Mouse (Mus musculus): ENCODE data around the gene Nmrk1. TPM values are rescaled to one million over a fixed set of nuclear protein-coding genes. Genes with fewer than 3 reads are reported as not detected.

Gene Nmrk1
- polyA plus RNA-seq, 1 experiment from 2014 or later, result 5.6 TPM

DNA sequence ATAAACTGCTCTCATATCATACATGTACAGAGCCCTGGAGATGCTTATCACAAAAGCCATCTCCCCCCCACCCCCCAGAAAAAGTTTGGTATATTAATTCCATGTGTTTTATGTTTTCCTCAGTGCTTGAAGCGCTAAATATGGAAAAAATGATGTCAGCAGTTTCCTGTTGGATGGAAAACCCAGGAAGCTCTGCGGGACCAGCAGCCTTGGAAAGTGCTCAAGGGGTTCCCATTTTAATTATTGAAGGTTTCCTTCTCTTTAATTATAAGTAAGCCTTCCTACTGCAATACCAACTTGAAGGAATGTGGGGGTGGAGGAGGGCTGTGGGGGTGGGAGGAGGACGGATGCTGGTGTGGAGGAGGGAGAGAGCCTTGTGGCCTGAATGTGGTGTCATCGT is 9.3 kb downstream of the Nmrk1 start:
- 74% methylated on average over 4 of the region's 4 CpGs for WGBS (ENCODE audit: insufficient replicate concordance)

DNA sequence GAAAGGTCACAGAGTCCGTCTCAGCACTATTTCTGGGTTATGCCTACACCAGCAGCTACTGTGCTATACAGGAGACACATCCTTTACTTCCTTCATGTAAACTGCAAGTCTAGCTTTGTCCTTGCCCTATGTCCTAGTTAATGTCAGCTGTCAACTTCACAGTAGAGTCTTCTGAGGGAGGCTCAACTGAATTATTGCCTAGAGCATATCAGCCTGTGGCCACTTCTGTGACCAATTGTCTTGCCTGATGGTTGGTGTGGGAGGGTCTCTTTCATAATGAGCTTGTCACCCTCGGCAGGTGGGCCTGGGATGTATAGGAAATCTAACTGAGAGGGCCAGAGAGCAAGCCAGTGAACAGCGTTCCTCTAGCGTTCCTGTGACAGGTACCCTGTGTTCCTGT is 11.7 kb downstream of the Nmrk1 start:
- ATAC-seq (ENCODE audit: low read depth), result no peak
- peaks cover 37% of the 10 kb centered on the region for H3K4me1 ChIP-seq (ENCODE audit: control insufficient read depth, low read depth, low read length)
- H3K27ac ChIP-seq (ENCODE audit: low read length), result peak overlapping the region; percentile 76
- no peak overlapping the region for H3K9ac ChIP-seq (ENCODE audit: low read depth, low read length)
- no peak overlapping the region for H3K4me2 ChIP-seq (ENCODE audit: low read depth, low read length)
- H3K4me3 ChIP-seq (ENCODE audit: low read depth, low read length), result no peak overlapping the region
- no peaks in the 10 kb centered on the region for H3K9me3 ChIP-seq (replicated peaks; ENCODE audit: control insufficient read depth, low read length)
- 72% methylated on average over 4 of the region's 4 CpGs for WGBS (ENCODE audit: insufficient replicate concordance)
- no peaks in the 10 kb centered on the region for H3K27me3 ChIP-seq (ENCODE audit: control insufficient read depth, insufficient read depth, low read depth, low read length)
- no peaks in the 10 kb centered on the region for H3K36me3 ChIP-seq (ENCODE audit: control insufficient read depth, insufficient read depth)

More for the DNA sequence above, 9.3 kb downstream of the Nmrk1 start:
- Histone ChIP-seq H3K27me3 (ENCODE audit: control insufficient read depth, insufficient read depth, low read depth, low read length) (no peaks in the 10 kb centered on the region), H3K4me1 (ENCODE audit: control insufficient read depth, low read depth, low read length) (peaks cover 15% of the 10 kb centered on the region), H3K27ac (ENCODE audit: low read length) (no peak overlapping the region), H3K4me3 (ENCODE audit: low read depth, low read length) (no peak overlapping the region), H3K9me3 (replicated peaks; ENCODE audit: control insufficient read depth, low read length) (no peaks in the 10 kb centered on the region), H3K36me3 (ENCODE audit: control insufficient read depth, insufficient read depth) (no peaks in the 10 kb centered on the region), H3K9ac (ENCODE audit: low read depth, low read length) (no peak overlapping the region), H3K4me2 (ENCODE audit: low read depth, low read length) (no peak overlapping the region)
- no peak for ATAC-seq (ENCODE audit: low read depth)

GRCm38 (mm10) chr19:18644084-18644483 is 12.3 kb downstream of the Nmrk1 start:
- Histone ChIP-seq H3K4me1 (ENCODE audit: control insufficient read depth, low read depth, low read length) (peaks cover 37% of the 10 kb centered on the region), H3K9me3 (replicated peaks; ENCODE audit: control insufficient read depth, low read length) (no peaks in the 10 kb centered on the region), H3K4me3 (ENCODE audit: low read depth, low read length) (no peak overlapping the region), H3K27me3 (ENCODE audit: control insufficient read depth, insufficient read depth, low read depth, low read length) (no peaks in the 10 kb centered on the region), H3K27ac (ENCODE audit: low read length) (peak overlapping the region; percentile 76), H3K4me2 (ENCODE audit: low read depth, low read length) (peak overlapping the region; percentile 43), H3K9ac (ENCODE audit: low read depth, low read length) (no peak overlapping the region), H3K36me3 (ENCODE audit: control insufficient read depth, insufficient read depth) (no peaks in the 10 kb centered on the region)
- ATAC-seq (ENCODE audit: low read depth), result peak; percentile 91
- WGBS (ENCODE audit: insufficient replicate concordance), result 37% methylated on average over 6 of the region's 6 CpGs

DNA sequence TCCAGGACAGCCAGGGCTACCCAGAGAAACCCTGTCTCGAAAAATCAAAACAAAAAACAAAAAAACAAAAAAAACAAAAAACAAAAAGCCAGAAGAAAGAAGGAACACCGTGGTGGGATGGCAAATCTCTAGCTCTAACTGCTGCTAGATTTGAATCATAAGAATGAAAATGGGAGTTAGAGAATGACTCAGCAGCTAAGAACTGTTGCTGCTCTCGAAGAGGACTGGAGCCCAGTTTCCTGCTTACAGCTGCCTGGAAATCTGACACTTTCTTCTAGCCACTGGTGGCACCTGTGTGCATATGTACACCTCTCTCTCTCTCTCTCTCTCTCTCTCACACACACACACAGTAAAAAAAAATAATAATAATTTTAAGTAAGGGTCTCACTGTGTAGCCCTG is 14.6 kb downstream of the Nmrk1 start:
- Histone ChIP-seq H3K9me3 (replicated peaks; ENCODE audit: control insufficient read depth, low read length) (no peaks in the 10 kb centered on the region), H3K27me3 (ENCODE audit: control insufficient read depth, insufficient read depth, low read depth, low read length) (no peaks in the 10 kb centered on the region), H3K27ac (ENCODE audit: low read length) (peak overlapping the region; percentile 87), H3K4me3 (ENCODE audit: low read depth, low read length) (no peak overlapping the region), H3K9ac (ENCODE audit: low read depth, low read length) (peak overlapping the region; percentile 35; the same call in 1 of the 2 replicates), H3K4me2 (ENCODE audit: low read depth, low read length) (peak overlapping the region; percentile 31), H3K4me1 (ENCODE audit: control insufficient read depth, low read depth, low read length) (peaks cover 51% of the 10 kb centered on the region), H3K36me3 (ENCODE audit: control insufficient read depth, insufficient read depth) (no peaks in the 10 kb centered on the region)
- WGBS (ENCODE audit: insufficient replicate concordance), result 21% methylated on average over 3 of the region's 3 CpGs
- ATAC-seq (ENCODE audit: low read depth), result no peak

DNA sequence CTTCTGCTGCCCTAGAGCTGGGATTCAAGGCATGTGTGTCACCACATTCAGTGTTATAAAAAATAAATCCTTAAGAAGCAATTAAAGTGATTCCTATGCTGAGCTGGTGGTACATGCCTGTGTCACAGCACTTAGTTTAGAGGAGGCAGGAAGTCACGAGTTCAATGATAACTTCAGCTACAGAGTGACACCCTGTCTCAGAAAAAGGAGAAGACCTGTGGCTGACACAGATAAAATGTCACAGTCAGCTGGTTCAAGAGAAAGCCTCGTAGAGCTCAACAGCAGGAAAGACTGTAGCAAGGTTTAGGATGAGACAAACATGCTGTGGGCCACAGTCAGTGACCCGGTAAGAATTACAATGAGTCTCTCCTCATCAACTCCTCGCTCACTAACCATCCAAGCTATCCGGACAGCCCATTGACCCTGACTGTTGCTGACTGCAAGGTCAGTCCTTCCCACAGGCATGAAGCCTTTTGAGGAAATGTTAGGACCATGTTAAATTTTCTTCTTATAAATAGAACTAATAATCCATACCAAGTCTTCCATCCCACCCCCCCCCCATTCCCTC is 15.2 kb downstream of the Nmrk1 start:
- Histone ChIP-seq H3K4me1 (ENCODE audit: control insufficient read depth, low read depth, low read length) (peaks cover 51% of the 10 kb centered on the region), H3K9ac (ENCODE audit: low read depth, low read length) (peak overlapping the region; percentile 35), H3K27ac (ENCODE audit: low read length) (peak overlapping the region; percentile 87), H3K36me3 (ENCODE audit: control insufficient read depth, insufficient read depth) (no peaks in the 10 kb centered on the region), H3K27me3 (ENCODE audit: control insufficient read depth, insufficient read depth, low read depth, low read length) (no peaks in the 10 kb centered on the region), H3K4me3 (ENCODE audit: low read depth, low read length) (no peak overlapping the region), H3K4me2 (ENCODE audit: low read depth, low read length) (peak overlapping the region; percentile 31; the same call in 1 of the 2 replicates), H3K9me3 (replicated peaks; ENCODE audit: control insufficient read depth, low read length) (no peaks in the 10 kb centered on the region)
- WGBS (ENCODE audit: insufficient replicate concordance), result 23% methylated on average over 5 of the region's 5 CpGs
- peak; percentile 75 for ATAC-seq (ENCODE audit: low read depth)

DNA sequence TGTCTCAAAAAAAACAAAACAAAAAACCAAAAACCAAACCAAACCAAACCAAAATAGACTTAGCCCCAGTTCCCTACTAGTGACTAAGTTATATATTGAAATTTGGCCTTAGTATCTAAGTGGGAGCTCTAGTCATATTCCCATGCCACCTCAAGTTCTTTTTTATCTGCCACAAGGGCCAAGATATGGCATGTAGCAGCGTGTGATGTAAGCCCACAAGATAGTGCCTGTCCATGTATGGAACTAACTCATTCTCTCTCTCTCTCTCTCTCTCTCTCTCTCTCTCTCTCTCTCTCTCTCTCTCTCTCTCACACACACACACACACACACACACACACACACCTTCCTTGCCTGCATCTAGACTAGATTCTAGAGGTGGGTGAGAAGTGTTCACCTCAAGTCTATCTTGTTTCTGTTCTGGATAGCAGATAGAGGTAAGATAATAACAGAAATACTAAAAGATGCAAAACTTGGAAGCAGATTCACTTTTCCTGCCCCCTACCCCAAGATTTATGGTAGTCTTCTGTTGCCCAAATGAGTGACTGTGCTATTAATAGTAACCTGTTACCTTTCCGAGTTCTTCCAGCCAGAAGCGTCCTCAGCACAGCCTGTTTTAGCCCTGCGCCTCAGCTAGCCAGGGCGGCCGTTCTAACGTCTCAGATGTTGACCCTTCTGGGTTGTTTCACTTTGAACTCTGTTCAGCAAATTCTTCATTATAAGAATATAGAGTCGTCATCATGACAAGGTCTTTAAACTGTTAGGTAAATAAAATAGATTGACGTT is 16.2 kb downstream of the Nmrk1 start:
- H3K9ac ChIP-seq (ENCODE audit: low read depth, low read length), result no peak overlapping the region
- ATAC-seq (ENCODE audit: low read depth), result no peak
- no peak overlapping the region; the same call in 1 of the 2 replicates for H3K27ac ChIP-seq (ENCODE audit: low read length)
- H3K9me3 ChIP-seq (replicated peaks; ENCODE audit: control insufficient read depth, low read length), result no peaks in the 10 kb centered on the region
- no peaks in the 10 kb centered on the region for H3K36me3 ChIP-seq (ENCODE audit: control insufficient read depth, insufficient read depth)
- peaks cover 51% of the 10 kb centered on the region for H3K4me1 ChIP-seq (ENCODE audit: control insufficient read depth, low read depth, low read length)
- no peak overlapping the region for H3K4me3 ChIP-seq (ENCODE audit: low read depth, low read length)
- H3K4me2 ChIP-seq (ENCODE audit: low read depth, low read length), result no peak overlapping the region
- 61% methylated on average over 9 of the region's 9 CpGs for WGBS (ENCODE audit: insufficient replicate concordance)
- H3K27me3 ChIP-seq (ENCODE audit: control insufficient read depth, insufficient read depth, low read depth, low read length), result no peaks in the 10 kb centered on the region

- H3K4me3 ChIP-seq (ENCODE audit: low read depth, low read length), result no peak overlapping the region
- H3K4me2 ChIP-seq (ENCODE audit: low read depth, low read length), result no peak overlapping the region
- no peak for ATAC-seq (ENCODE audit: low read depth)
- no peak overlapping the region for H3K27ac ChIP-seq (ENCODE audit: low read length)
- H3K9me3 ChIP-seq (replicated peaks; ENCODE audit: control insufficient read depth, low read length), result no peaks in the 10 kb centered on the region
- WGBS (ENCODE audit: insufficient replicate concordance), result 80% methylated on average over 6 of the region's 6 CpGs
- H3K27me3 ChIP-seq (ENCODE audit: control insufficient read depth, insufficient read depth, low read depth, low read length), result no peaks in the 10 kb centered on the region
- H3K9ac ChIP-seq (ENCODE audit: low read depth, low read length), result no peak overlapping the region
- H3K4me1 ChIP-seq (ENCODE audit: control insufficient read depth, low read depth, low read length), result peaks cover 50% of the 10 kb centered on the region
- no peaks in the 10 kb centered on the region for H3K36me3 ChIP-seq (ENCODE audit: control insufficient read depth, insufficient read depth)
Observed at GRCm38 (mm10) chr19:18648558-18648945, 16.8 kb downstream of the Nmrk1 start.

DNA sequence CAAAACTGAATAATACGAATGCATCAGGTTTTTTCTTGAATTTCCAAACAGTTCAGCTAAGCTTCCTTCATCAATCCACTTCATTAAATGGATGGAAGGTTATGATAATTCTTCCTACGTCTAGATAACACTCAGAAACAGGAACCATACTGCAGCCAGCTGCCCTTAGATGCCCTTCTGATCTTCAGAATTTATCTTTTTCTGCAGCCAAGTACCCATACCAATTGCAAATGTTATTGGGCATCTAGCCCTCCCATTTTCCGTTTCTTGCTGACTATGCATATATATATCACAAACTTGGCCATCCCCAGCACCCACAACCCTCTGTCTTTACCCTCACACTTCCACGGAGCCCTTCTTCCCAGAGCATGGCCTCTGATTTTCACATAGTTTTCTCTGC is 18.2 kb downstream of the Nmrk1 start:
- Histone ChIP-seq H3K4me2 (ENCODE audit: low read depth, low read length) (peak overlapping the region; percentile 28; the same call in 1 of the 2 replicates), H3K27ac (ENCODE audit: low read length) (peak overlapping the region; percentile 55; the same call in 1 of the 2 replicates)

DNA sequence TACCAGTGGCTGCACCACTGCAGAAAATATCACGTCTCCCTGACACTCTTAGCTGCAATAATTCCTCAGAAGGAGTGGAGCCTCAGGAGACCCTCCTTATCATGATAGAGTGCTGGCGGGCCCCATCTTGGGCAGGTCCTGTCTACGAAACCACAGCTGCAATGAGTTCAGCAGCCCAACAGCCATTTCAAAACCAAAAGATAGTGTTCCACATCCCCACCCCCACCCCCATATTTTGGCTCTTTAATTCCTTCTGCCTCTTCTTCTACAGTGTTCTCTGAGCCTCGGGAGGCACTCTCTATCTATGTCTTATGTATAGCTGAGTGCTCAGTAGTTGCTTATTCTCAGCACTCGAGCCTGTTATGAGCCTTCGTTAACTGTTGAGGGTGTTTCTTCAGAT is 18.7 kb downstream of the Nmrk1 start:
- H3K27me3 ChIP-seq (ENCODE audit: control insufficient read depth, insufficient read depth, low read depth, low read length), result no peaks in the 10 kb centered on the region
- H3K9ac ChIP-seq (ENCODE audit: low read depth, low read length), result no peak overlapping the region
- no peaks in the 10 kb centered on the region for H3K9me3 ChIP-seq (replicated peaks; ENCODE audit: control insufficient read depth, low read length)
- peak overlapping the region; percentile 55; the same call in 1 of the 2 replicates for H3K27ac ChIP-seq (ENCODE audit: low read length)
- peak overlapping the region; percentile 28; the same call in 1 of the 2 replicates for H3K4me2 ChIP-seq (ENCODE audit: low read depth, low read length)
- ATAC-seq (ENCODE audit: low read depth), result no peak
- no peaks in the 10 kb centered on the region for H3K36me3 ChIP-seq (ENCODE audit: control insufficient read depth, insufficient read depth)
- 26% methylated on average over 6 of the region's 6 CpGs for WGBS (ENCODE audit: insufficient replicate concordance)
- H3K4me3 ChIP-seq (ENCODE audit: low read depth, low read length), result no peak overlapping the region
- peaks cover 44% of the 10 kb centered on the region for H3K4me1 ChIP-seq (ENCODE audit: control insufficient read depth, low read depth, low read length)

More for the DNA sequence above, 18.2 kb downstream of the Nmrk1 start:
- no peak for ATAC-seq (ENCODE audit: low read depth)
- WGBS (ENCODE audit: insufficient replicate concordance), result 29% methylated on average over 4 of the region's 4 CpGs
- H3K9ac ChIP-seq (ENCODE audit: low read depth, low read length), result no peak overlapping the region
- H3K9me3 ChIP-seq (replicated peaks; ENCODE audit: control insufficient read depth, low read length), result no peaks in the 10 kb centered on the region
- no peak overlapping the region for H3K4me3 ChIP-seq (ENCODE audit: low read depth, low read length)
- H3K27me3 ChIP-seq (ENCODE audit: control insufficient read depth, insufficient read depth, low read depth, low read length), result no peaks in the 10 kb centered on the region
- H3K4me1 ChIP-seq (ENCODE audit: control insufficient read depth, low read depth, low read length), result peaks cover 44% of the 10 kb centered on the region
- H3K36me3 ChIP-seq (ENCODE audit: control insufficient read depth, insufficient read depth), result no peaks in the 10 kb centered on the region
